Mouse (Mus musculus): ENCODE data around the gene Larp6.
A peak's percentile ranks its signal among the peaks of the same experiment; 100 is the strongest.

DNA sequence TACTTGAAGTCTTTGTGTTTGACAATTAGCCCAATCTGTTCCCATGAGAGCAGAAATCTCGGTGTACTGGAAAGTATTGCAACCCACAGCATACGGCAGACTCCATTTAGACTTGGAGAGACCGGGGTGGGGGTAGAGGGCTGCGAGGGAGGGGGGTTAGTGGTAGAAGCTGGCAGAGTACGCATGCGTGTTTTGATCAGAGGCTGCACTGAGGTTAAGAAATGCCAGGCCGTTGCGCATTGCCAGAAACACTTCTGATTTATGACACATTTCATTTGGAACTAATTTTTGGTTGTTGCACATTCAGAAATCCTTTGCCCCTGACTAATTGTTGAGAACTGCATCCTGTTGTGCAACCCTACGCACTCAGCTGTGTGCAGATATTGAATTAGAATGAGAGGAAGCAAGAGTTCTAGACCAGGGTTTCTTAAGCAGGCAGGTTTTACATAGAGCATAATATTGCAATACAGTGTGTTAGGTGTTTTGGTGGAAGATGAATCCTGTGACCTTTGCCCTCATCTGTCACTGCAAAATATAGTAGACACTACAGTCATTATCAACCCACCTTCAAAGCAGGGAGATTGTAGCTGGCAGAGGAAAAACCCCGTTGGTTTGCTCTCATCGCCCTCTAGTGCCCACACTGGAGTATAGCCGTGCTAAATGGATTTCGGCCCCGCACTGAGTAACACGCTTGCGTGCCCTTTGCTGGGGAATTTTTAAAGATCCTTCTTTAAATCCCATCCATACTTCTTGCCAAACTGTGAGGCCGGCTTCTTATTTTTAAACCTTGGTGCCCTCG is 31.6 kb downstream of the Larp6 start:
- peak; percentile 79 for TF ChIP-seq CTCF (IDR thresholded peaks at IDR 0.05; ENCODE audit: low read depth)
- TF ChIP-seq EP300 (IDR thresholded peaks at IDR 0.05; ENCODE audit: low read depth): no peak

All from liver, postnatal 0 days (tissue).